Mouse (Mus musculus) heart, adult 2 months (tissue): Measurements from ENCODE around the gene Phactr2.

Source experiments
- CTCF ChIP-seq: fragments of 200-600 bp; IDR thresholded peaks from 2 replicates; pipeline ENCODE4 v1.8.1; 2022; ENCODE audit warnings: antibody characterized with exemption, mild to moderate bottlenecking, moderate library complexity
- EP300 ChIP-seq: fragments of 200-500 bp; IDR thresholded peaks from 2 replicates; pipeline ENCODE4 v1.6.1; 2011; ENCODE audit warnings: low read depth, low read length, control low read depth; ENCODE audit not compliant: insufficient read depth
- POLR2A ChIP-seq: fragments of 200-500 bp; IDR thresholded peaks from 2 replicates; pipeline ENCODE4 v1.6.1; 2011; ENCODE audit warnings: mild to moderate bottlenecking, low read depth, low read length, control low read depth; ENCODE audit not compliant: insufficient read depth

DNA sequence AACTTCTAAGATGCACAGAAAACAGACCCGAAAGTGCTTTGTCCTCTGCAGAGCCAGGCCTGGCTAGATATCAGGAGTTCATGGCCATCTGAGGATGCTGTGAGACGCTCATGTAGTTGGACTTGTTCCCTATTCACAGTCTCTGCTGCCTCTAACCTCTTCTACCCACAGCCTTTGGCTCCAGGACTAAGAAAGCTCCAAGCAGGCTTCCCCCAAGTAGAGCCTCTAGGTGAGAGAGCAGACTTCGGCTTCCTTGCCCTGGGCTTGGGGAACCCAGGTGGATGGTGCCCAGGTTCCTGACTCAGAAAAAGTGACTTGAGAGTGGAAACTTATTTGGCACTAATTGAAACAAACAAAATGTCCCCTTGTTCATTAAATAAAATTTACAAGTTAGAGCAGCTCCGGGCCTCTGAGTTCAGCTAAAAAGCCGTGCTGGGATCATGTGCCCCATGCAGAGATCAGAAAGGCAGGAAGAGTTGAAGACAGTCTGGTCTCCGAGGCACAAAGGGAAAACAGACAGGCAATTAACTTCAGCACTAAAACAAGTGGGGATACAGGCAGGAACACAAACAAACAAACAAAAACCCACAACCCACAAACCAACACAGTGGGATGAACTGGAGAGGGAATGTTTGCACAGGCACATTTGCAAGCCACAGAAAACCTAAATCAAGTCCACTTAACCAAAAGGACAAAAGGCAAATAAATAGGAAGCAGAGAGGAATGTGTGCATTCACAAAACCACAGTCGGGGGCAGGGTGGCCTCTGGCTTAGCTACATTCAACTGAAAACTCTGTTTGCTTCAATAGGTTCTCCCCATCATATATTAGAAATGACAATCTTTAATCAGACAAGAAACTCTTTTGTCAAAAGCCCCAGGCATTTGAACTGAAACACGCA lies 42.3 kb downstream of the Phactr2 start:
- TF ChIP-seq EP300 = no peak
- TF ChIP-seq POLR2A = no peak
- no peak for TF ChIP-seq CTCF
